Mouse (Mus musculus) C2C12 (cell line): Measurements from ENCODE around the gene Agxt2. TPM values are rescaled to one million over a fixed set of nuclear protein-coding genes. Genes with fewer than 3 reads are reported as not detected.

ENCODE experiments used
- H3K27me3 ChIP-seq: one replicate; pipeline ENCODE4 v1.6.1; 2011; ENCODE audit not compliant: control insufficient read depth, insufficient read depth, insufficient read length
- H3K36me3 ChIP-seq: one replicate; pipeline ENCODE4 v1.6.1; 2011; ENCODE audit not compliant: control insufficient read depth, insufficient read depth
- H3K4me3 ChIP-seq: one replicate; pipeline ENCODE4 v1.5.1; 2011; ENCODE audit warnings: mild to moderate bottlenecking, control low read depth; ENCODE audit not compliant: poor library complexity, insufficient read depth, severe bottlenecking
- H3K79me2 ChIP-seq: one replicate; pipeline ENCODE4 v1.6.1; 2011; ENCODE audit not compliant: control insufficient read depth, insufficient read depth
- H3K79me3 ChIP-seq: one replicate; pipeline ENCODE4 v1.6.1; 2011; ENCODE audit warnings: low read depth, control low read depth
- H3ac ChIP-seq: one replicate; pipeline ENCODE3; 2011; ENCODE audit warnings: low read depth; ENCODE audit not compliant: control insufficient read depth, insufficient read length
- CEBPB ChIP-seq: IDR thresholded peaks from one replicate; pipeline ENCODE4 v1.6.1; 2011; ENCODE audit warnings: low read depth, mild to moderate bottlenecking, control low read depth, moderate library complexity
- CTCF ChIP-seq: IDR thresholded peaks from one replicate; pipeline ENCODE4 v1.5.1; 2011; ENCODE audit not compliant: control insufficient read depth, insufficient read depth, insufficient read length
- FOSL1 ChIP-seq: IDR thresholded peaks from one replicate; pipeline ENCODE4 v1.8.0; 2011; ENCODE audit warnings: mild to moderate bottlenecking, low read length; ENCODE audit not compliant: poor library complexity, insufficient read depth, severe bottlenecking
- MAX ChIP-seq: IDR thresholded peaks from one replicate; pipeline ENCODE4 v1.6.1; 2011; ENCODE audit warnings: mild to moderate bottlenecking, control low read depth
- MYOD1 ChIP-seq: IDR thresholded peaks from one replicate; pipeline ENCODE4 v1.6.1; 2011; ENCODE audit warnings: low read depth; ENCODE audit not compliant: control insufficient read depth, insufficient read length
- MYOG ChIP-seq: IDR thresholded peaks from one replicate; pipeline ENCODE4 v1.6.1; 2011; ENCODE audit not compliant: control insufficient read depth, insufficient read length; ENCODE audit errors: extremely low read depth
- USF1 ChIP-seq: IDR thresholded peaks from one replicate; pipeline ENCODE4 v1.6.1; 2011; ENCODE audit warnings: low read depth, mild to moderate bottlenecking, control low read depth, moderate library complexity
- polyA plus RNA-seq: library from polyadenylated mRNA; unstranded; fragments of >200 nt; fragmentation: generic; extraction: Trizol; gene quantifications from one replicate; pipeline ENCODE4 v1.2.1, GENCODE M21; 2012; ENCODE audit warnings: missing spikeins

Agxt2 gene
- polyA plus RNA-seq, 1 experiment: not detected

DNA sequence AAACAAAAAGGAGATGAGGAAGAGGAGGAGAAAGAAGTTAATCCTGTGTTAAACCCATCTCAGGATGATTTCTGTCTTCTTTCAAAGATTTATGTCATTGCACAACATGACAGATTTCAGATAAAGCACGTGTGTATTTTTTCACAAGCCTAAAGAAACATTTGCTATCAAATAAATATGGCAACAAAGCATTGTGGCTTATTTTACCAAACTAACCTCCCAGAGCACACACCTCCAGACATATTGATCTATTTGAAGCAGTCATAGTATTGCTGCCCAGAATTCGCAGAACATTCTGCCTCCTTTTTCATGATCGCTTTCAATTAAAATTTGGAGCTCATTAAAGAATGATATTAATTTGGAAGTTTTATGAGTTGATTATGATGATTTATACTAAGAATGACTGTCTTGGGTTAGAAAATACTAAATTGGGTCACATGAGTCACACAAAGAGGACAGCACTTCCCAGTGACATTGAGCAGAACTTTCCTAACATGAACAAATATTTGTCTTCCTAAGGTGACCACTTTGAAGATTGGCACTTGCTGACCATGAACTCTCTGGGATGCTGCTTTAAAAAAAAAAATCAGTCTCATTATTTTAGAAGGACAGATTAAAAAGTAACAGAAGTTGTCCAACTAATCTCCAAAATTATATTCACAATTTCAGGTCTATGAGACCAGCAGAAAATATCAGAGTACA is 21.6 kb downstream of the Agxt2 start:
- Histone ChIP-seq H3K27me3 (no peaks in the 10 kb centered on the region), H3K4me3 (no peak overlapping the region), H3K79me3 (no peaks in the 10 kb centered on the region), H3K36me3 (no peaks in the 10 kb centered on the region), H3ac (no peak overlapping the region), H3K79me2 (no peaks in the 10 kb centered on the region)
- TF ChIP-seq CTCF (no peak), MYOG (no peak), USF1 (no peak), MAX (no peak), FOSL1 (no peak), CEBPB (no peak), MYOD1 (no peak)

- H3K4me3 ChIP-seq: no peak overlapping the region
- H3ac ChIP-seq: no peak overlapping the region
- TF ChIP-seq MAX (no peak), CEBPB (no peak), USF1 (no peak), MYOD1 (no peak), FOSL1 (no peak), CTCF (no peak), MYOG (no peak)
- H3K36me3 ChIP-seq: no peaks in the 10 kb centered on the region
- no peaks in the 10 kb centered on the region for H3K79me3 ChIP-seq
- no peaks in the 10 kb centered on the region for H3K79me2 ChIP-seq
- peaks cover 3% of the 10 kb centered on the region for H3K27me3 ChIP-seq
Measured at GRCm38 (mm10) chr15:10387263-10387662, 28.9 kb downstream of the Agxt2 start.

- Histone ChIP-seq H3ac (no peak overlapping the region), H3K27me3 (no peaks in the 10 kb centered on the region), H3K4me3 (no peak overlapping the region), H3K79me2 (no peaks in the 10 kb centered on the region), H3K79me3 (no peaks in the 10 kb centered on the region), H3K36me3 (no peaks in the 10 kb centered on the region)
- no peak for TF ChIP-seq MAX
- TF ChIP-seq MYOD1: no peak
- TF ChIP-seq CEBPB: no peak
- TF ChIP-seq USF1: no peak
- no peak for TF ChIP-seq FOSL1
- no peak for TF ChIP-seq MYOG
- TF ChIP-seq CTCF: no peak
Measured at GRCm38 (mm10) chr15:10399795-10400194, 41.5 kb downstream of the Agxt2 start.

GRCm38 (mm10) chr15:10400415-10400814 is 42.1 kb downstream of the Agxt2 start:
- H3K79me3 ChIP-seq: no peaks in the 10 kb centered on the region
- H3K36me3 ChIP-seq: no peaks in the 10 kb centered on the region
- H3K4me3 ChIP-seq: no peak overlapping the region
- no peak overlapping the region for H3ac ChIP-seq
- no peaks in the 10 kb centered on the region for H3K79me2 ChIP-seq
- no peaks in the 10 kb centered on the region for H3K27me3 ChIP-seq
- no peak for TF ChIP-seq FOSL1
- no peak for TF ChIP-seq CTCF
- no peak for TF ChIP-seq MAX
- no peak for TF ChIP-seq MYOD1
- no peak for TF ChIP-seq CEBPB
- no peak for TF ChIP-seq MYOG
- no peak for TF ChIP-seq USF1

- H3K4me3 ChIP-seq: no peak overlapping the region
- no peaks in the 10 kb centered on the region for H3K36me3 ChIP-seq
- H3K79me3 ChIP-seq: no peaks in the 10 kb centered on the region
- H3K79me2 ChIP-seq: no peaks in the 10 kb centered on the region
- H3K27me3 ChIP-seq: no peaks in the 10 kb centered on the region
- peak; percentile 76 for TF ChIP-seq FOSL1
- no peak for TF ChIP-seq CTCF
- no peak overlapping the region for H3ac ChIP-seq
Measured at GRCm38 (mm10) chr15:10409842-10410241, 51.5 kb downstream of the Agxt2 start.

- TF ChIP-seq USF1 (no peak), MYOG (no peak), FOSL1 (no peak), CTCF (no peak), CEBPB (no peak), MYOD1 (no peak), MAX (no peak)
- Histone ChIP-seq H3K27me3 (no peaks in the 10 kb centered on the region), H3ac (no peak overlapping the region)
Measured at GRCm38 (mm10) chr15:10410881-10411280, 52.5 kb downstream of the Agxt2 start.

More at GRCm38 (mm10) chr15:10410881-10411280, 52.5 kb downstream of the Agxt2 start:
- no peak overlapping the region for H3K4me3 ChIP-seq
- H3K36me3 ChIP-seq: no peaks in the 10 kb centered on the region
- H3K79me2 ChIP-seq: no peaks in the 10 kb centered on the region
- H3K79me3 ChIP-seq: no peaks in the 10 kb centered on the region
